Mouse (Mus musculus): ENCODE results near the gene Slit1.

DNA sequence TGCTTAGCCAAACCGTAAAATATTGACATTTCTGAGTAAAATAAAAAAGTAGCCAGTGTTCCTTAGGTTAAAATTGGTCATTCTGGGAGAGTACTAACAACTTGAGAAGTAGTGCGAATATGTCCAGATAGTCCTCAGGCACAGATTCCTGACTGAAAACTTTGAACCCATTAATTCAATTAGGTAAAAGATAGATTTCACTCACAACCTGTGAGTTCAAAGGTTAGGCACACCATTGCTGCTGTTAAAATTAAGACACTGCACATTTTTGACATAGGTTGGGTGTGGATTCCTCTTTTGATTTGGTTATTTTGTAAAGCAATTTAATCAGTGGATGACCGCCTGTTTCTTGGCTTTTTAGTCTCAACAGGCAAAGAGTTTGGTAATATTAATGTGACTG, 182.6 kb downstream of the Slit1 start:
- TF ChIP-seq CTCF (IDR thresholded peaks at IDR 0.05; ENCODE audit: borderline replicate concordance, control insufficient read depth, extremely low read depth, insufficient read depth, low read length, poor library complexity), result no peak
- no peak for TF ChIP-seq POLR2A (IDR thresholded peaks at IDR 0.05; ENCODE audit: control insufficient read depth, extremely low read depth, insufficient read depth, low read length, poor library complexity)
